Mouse (Mus musculus): ENCODE data around the gene Olfr1228. TPM values are rescaled to one million over a fixed set of nuclear protein-coding genes. Genes with fewer than 3 reads are reported as not detected.

Gene Olfr1228
- polyA plus RNA-seq (2012; rRNA removed; ENCODE audit: low replicate concordance) = not detected in 2 replicates

DNA sequence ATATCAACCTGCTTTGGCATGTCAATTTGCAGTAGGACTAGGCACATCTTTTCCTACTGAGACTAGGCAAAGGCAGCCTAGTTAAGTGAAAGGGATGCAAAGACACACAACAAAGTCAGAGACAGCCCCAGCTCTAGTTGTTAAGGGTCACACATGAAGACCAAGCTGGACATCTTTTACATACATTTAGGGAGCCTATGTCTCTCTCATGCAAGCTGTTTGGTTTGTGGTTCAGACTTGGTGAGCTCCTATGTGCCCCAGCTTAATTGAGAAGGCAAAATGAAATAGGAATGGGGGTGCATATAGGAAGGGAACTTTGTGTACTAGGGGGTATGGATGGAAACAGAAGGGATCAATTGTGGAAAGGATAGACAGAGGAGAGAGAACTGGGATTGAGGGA is at the start of gene Olfr1228:
TSS of gene Olfr1228 (minus strand) at position 101 of the 400 bp plus-strand sequence.

DNA sequence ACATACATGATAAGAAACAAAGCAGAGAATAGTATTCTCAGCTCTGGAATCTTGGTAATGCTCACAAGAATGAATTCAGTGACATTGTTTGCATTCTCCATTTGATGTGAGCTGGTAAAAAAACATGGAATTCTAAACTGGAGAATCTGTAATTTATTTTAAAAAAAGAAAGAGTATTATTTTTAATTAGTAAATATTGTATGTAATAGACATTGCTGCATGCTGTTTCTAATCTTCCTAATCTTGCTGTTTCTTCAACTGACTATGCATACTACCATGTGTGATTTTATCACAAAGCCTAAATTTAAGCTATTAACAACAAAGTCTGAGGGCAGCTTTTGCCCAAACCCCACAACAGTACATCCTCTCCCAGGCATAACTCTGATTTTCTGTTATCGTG is 43.3 kb upstream of the Olfr1228 start, which contains the start of gene Olfr1230:
TSS of gene Olfr1230 (minus strand) at position 101 of the 400 bp plus-strand sequence.

DNA sequence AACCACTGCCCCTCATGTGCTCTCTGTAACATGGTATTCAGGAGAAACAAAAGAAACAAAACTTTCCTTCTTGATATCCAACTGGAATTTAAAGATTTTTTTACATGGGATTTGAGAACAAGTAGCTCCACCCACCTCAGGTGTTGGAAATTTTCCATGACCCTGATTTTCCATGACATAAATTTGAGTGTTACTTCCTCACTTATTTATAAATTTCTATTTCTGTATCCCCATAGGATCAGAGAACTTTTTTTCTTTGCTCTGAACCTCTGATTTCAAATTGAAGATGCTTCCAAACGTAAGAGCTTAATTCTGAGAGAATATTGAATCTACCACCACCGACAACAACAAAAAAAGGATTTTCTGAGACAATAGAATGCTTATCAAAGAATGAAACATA is 34.1 kb upstream of the Olfr1228 start, which contains the start of gene Olfr1229:
TSS of gene Olfr1229 (minus strand) at position 101 of the 400 bp plus-strand sequence.

DNA sequence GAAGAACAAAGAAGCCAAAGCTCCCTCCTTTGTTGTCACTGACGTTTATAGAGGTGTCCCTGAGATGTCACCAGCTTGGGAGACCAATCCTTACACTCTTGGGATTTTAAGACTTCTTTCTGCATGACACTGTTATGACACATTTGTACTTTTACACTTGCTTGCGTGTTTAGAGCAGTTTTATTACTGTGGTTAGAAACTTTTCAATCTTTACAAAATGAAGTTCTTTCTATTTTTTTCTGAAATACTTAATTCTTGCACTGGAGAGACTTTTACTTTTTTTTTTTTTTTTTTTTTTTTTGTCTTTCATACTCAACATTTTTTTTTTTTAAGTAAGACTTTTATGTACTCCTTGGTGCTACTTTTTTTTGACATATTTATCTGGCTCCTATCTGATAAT is 53.9 kb downstream of the Olfr1228 start, which contains the start of gene Olfr1226:
TSS of gene Olfr1226 (minus strand) at position 101 of the 400 bp plus-strand sequence.

Other genes starting within 250 kb of the Olfr1228 start
- not detected in 2 replicates for gene Olfr1215, start 247.1 kb downstream of the Olfr1228 start, polyA plus RNA-seq (2012; rRNA removed; ENCODE audit: low replicate concordance)
- gene Olfr1216, start 235.7 kb downstream of the Olfr1228 start, polyA plus RNA-seq (2012; rRNA removed; ENCODE audit: low replicate concordance) = not detected in 2 replicates
- gene Olfr1217, start 222.0 kb downstream of the Olfr1228 start, polyA plus RNA-seq (2012; rRNA removed; ENCODE audit: low replicate concordance) = not detected in 2 replicates
- not detected in 2 replicates for gene Olfr1218, start 192.9 kb downstream of the Olfr1228 start, polyA plus RNA-seq (2012; rRNA removed; ENCODE audit: low replicate concordance)
- gene Olfr1219, start 170.5 kb downstream of the Olfr1228 start, polyA plus RNA-seq (2012; rRNA removed; ENCODE audit: low replicate concordance) = not detected in 2 replicates
- not detected in 2 replicates for gene Olfr1220, start 147.2 kb downstream of the Olfr1228 start, polyA plus RNA-seq (2012; rRNA removed; ENCODE audit: low replicate concordance)
- gene Olfr1221, start 136.8 kb downstream of the Olfr1228 start, polyA plus RNA-seq (2012; rRNA removed; ENCODE audit: low replicate concordance) = not detected in 2 replicates
- gene Olfr1222, start 121.0 kb downstream of the Olfr1228 start, polyA plus RNA-seq (2012; rRNA removed; ENCODE audit: low replicate concordance) = not detected in 2 replicates
- gene Olfr1223, start 102.5 kb downstream of the Olfr1228 start, polyA plus RNA-seq (2012; rRNA removed; ENCODE audit: low replicate concordance) = not detected in 2 replicates
- gene Olfr1224-ps1, start 90.0 kb downstream of the Olfr1228 start, polyA plus RNA-seq (2012; rRNA removed; ENCODE audit: low replicate concordance) = not detected in 2 replicates
- not detected in 2 replicates for gene Olfr1225, start 79.4 kb downstream of the Olfr1228 start, polyA plus RNA-seq (2012; rRNA removed; ENCODE audit: low replicate concordance)
- gene Olfr1226, start 54.0 kb downstream of the Olfr1228 start, polyA plus RNA-seq (2012; rRNA removed; ENCODE audit: low replicate concordance) = not detected in 2 replicates
- not detected in 2 replicates for gene Olfr1229, start 34.0 kb upstream of the Olfr1228 start, polyA plus RNA-seq (2012; rRNA removed; ENCODE audit: low replicate concordance)
- not detected in 2 replicates for gene Olfr1230, start 43.2 kb upstream of the Olfr1228 start, polyA plus RNA-seq (2012; rRNA removed; ENCODE audit: low replicate concordance)
- gene Olfr1231, start 53.0 kb upstream of the Olfr1228 start, polyA plus RNA-seq (2012; rRNA removed; ENCODE audit: low replicate concordance) = not detected in 2 replicates
- not detected in 2 replicates for gene Olfr1232, start 75.6 kb upstream of the Olfr1228 start, polyA plus RNA-seq (2012; rRNA removed; ENCODE audit: low replicate concordance)
- gene Olfr1233, start 88.3 kb upstream of the Olfr1228 start, polyA plus RNA-seq (2012; rRNA removed; ENCODE audit: low replicate concordance) = not detected in 2 replicates
- not detected in 2 replicates for gene Olfr1234, start 110.8 kb upstream of the Olfr1228 start, polyA plus RNA-seq (2012; rRNA removed; ENCODE audit: low replicate concordance)
- not detected in 2 replicates for gene Olfr1238, start 155.6 kb upstream of the Olfr1228 start, polyA plus RNA-seq (2012; rRNA removed; ENCODE audit: low replicate concordance)
- not detected in 2 replicates for gene Olfr1239, start 166.3 kb upstream of the Olfr1228 start, polyA plus RNA-seq (2012; rRNA removed; ENCODE audit: low replicate concordance)
- gene Olfr1240, start 188.9 kb upstream of the Olfr1228 start, polyA plus RNA-seq (2012; rRNA removed; ENCODE audit: low replicate concordance) = not detected in 2 replicates
- not detected in 2 replicates for gene Olfr1241, start 233.1 kb upstream of the Olfr1228 start, polyA plus RNA-seq (2012; rRNA removed; ENCODE audit: low replicate concordance)
- gene Olfr1242, start 244.3 kb upstream of the Olfr1228 start, polyA plus RNA-seq (2012; rRNA removed; ENCODE audit: low replicate concordance) = not detected in 2 replicates

All from subcutaneous adipose tissue, adult 2 months (tissue).